Mouse (Mus musculus) heart, embryonic 15.5 days (tissue): ENCODE measurements around the gene Neurod1. TPM values are rescaled to one million over a fixed set of nuclear protein-coding genes. Genes with fewer than 3 reads are reported as not detected.

Source experiments
- ATAC-seq: fragments of 200-750 bp; cut with Nextera tagmentation; replicated peaks from 2 replicates; pipeline ENCODE4 v1.8.0; 2017; ENCODE audit warnings: low read depth, moderate TSS enrichment; ENCODE audit not compliant: insufficient number of reproducible peaks, insufficient read depth, low FRiP score
- H3K27ac ChIP-seq: fragments of 300-500 bp; sonication (generic); 2 replicates; pipeline ENCODE4 v1.5.1; 2015; ENCODE audit warnings: mild to moderate bottlenecking, inconsistent platforms
- H3K27me3 ChIP-seq: fragments of 300-500 bp; sonication (generic); 2 replicates; pipeline ENCODE4 v1.6.1; 2015; ENCODE audit warnings: inconsistent platforms
- H3K36me3 ChIP-seq: fragments of 300-500 bp; sonication (generic); 2 replicates; pipeline ENCODE4 v1.6.1; 2015; ENCODE audit warnings: mild to moderate bottlenecking, inconsistent platforms
- H3K4me1 ChIP-seq: fragments of 300-500 bp; sonication (generic); replicated peaks from 2 replicates; pipeline ENCODE4 v1.6.1; 2015; ENCODE audit warnings: inconsistent platforms
- H3K4me2 ChIP-seq: fragments of 300-500 bp; sonication (generic); 2 replicates; pipeline ENCODE4 v1.6.1; 2015; ENCODE audit warnings: inconsistent platforms, mild to moderate bottlenecking, moderate library complexity
- H3K4me3 ChIP-seq: fragments of 300-500 bp; sonication (generic); 2 replicates; pipeline ENCODE4 v1.5.1; 2015; ENCODE audit warnings: mild to moderate bottlenecking, inconsistent platforms
- H3K9ac ChIP-seq: fragments of 300-500 bp; sonication (generic); 2 replicates; pipeline ENCODE4 v1.6.1; 2015; ENCODE audit warnings: mild to moderate bottlenecking, inconsistent platforms
- H3K9me3 ChIP-seq: fragments of 300-500 bp; sonication (generic); replicated peaks from 2 replicates; pipeline ENCODE4 v1.6.1; 2016; ENCODE audit warnings: inconsistent platforms
- WGBS: fragments of 180-500 bp; shearing (Covaris S2); methylation state at CpG from one replicate; pipeline ENCODE4 v1.1.7; 2015; ENCODE audit warnings: mixed read lengths; 5-methylcytosine and 5-hydroxymethylcytosine counted together
- polyA plus RNA-seq: library from polyadenylated mRNA; unstranded; fragments of >200 nt; fragmentation: Nextera tagmentation; extraction: Ambion mirVana; gene quantifications from 2 replicates; pipeline ENCODE4 v1.2.1, GENCODE M21; 2015

Neurod1 gene
- 0.08 TPM in 1 of 2 replicates, not detected in the other for polyA plus RNA-seq

GRCm38 (mm10) chr2:79456575-79457349, at the start of gene Neurod1, which contains the start of gene Cerkl:
Neurod1 (minus strand) TSS chr2:79456751.
Cerkl (minus strand) TSS chr2:79456785.
- peaks cover 13% of the 10 kb centered on the region for H3K4me1 ChIP-seq
- ATAC-seq, result no peak
- H3K9ac ChIP-seq, result no peak within 1 kb of the TSS
- no peak within 1 kb of the TSS for H3K27ac ChIP-seq
- H3K4me3 ChIP-seq, result peak within 1 kb of the TSS; percentile 38
- H3K4me2 ChIP-seq, result peak within 1 kb of the TSS; percentile 58
- H3K27me3 ChIP-seq, result peaks cover 83% of the 10 kb centered on the region
- H3K36me3 ChIP-seq, result no peaks in the 10 kb centered on the region
- H3K9me3 ChIP-seq, result no peaks in the 10 kb centered on the region
- under 1% methylated on average over 42 of the region's 42 CpGs for WGBS

DNA sequence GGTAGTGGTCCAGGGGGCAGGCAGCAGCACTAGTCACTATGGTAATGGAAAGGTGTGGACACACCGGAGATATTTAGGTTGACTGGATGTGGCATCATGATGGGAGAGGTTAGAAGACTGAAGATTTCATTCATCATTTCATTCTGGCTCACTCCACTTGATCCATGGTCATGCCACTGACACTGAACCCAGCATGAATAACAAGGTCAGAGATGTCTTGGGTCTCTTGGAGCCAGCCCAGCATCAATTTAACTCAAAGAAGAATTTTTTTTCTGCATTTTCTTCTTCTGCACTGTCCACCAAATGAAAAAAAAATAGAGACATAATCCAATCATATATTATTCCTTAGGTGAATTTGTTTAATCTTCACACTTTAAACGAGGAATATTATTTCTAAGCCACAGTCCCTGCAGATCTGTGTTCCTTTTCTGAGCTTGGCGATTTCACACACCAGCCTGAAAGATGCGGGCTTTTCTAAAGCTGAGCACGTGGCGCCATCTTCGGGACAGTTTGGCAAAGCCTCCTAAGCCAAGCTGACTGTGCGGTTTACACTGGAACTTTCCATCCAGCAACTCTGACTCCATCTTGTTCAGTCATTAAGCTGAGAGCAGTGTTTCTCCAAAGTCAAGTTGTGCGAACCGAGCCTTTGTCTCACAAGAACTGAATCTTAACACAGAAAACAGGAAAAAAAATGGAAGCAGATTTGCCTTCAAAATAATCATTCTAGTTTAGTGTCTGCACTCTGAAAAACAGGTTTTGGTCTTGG, 42.6 kb upstream of the Neurod1 start:
- H3K9me3 ChIP-seq, result no peaks in the 10 kb centered on the region
- no peak overlapping the region for H3K4me2 ChIP-seq
- H3K4me3 ChIP-seq, result no peak overlapping the region
- no peaks in the 10 kb centered on the region for H3K27me3 ChIP-seq
- H3K9ac ChIP-seq, result no peak overlapping the region
- H3K27ac ChIP-seq, result no peak overlapping the region
- ATAC-seq, result no peak
- H3K4me1 ChIP-seq, result no peaks in the 10 kb centered on the region
- H3K36me3 ChIP-seq, result no peaks in the 10 kb centered on the region
- 23% methylated on average over 10 of the region's 10 CpGs for WGBS

GRCm38 (mm10) chr2:79485127-79485526, 28.6 kb upstream of the Neurod1 start:
- WGBS, result 57% methylated on average over 3 of the region's 3 CpGs
- no peak for ATAC-seq
- no peaks in the 10 kb centered on the region for H3K36me3 ChIP-seq
- no peak overlapping the region for H3K4me2 ChIP-seq
- H3K4me1 ChIP-seq, result no peaks in the 10 kb centered on the region
- no peak overlapping the region for H3K9ac ChIP-seq
- H3K4me3 ChIP-seq, result no peak overlapping the region
- H3K27me3 ChIP-seq, result no peaks in the 10 kb centered on the region
- no peaks in the 10 kb centered on the region for H3K9me3 ChIP-seq
- no peak overlapping the region for H3K27ac ChIP-seq

- H3K4me1 ChIP-seq, result no peaks in the 10 kb centered on the region
- no peaks in the 10 kb centered on the region for H3K36me3 ChIP-seq
- H3K27ac ChIP-seq, result no peak overlapping the region
- no peak for ATAC-seq
- no peaks in the 10 kb centered on the region for H3K9me3 ChIP-seq
- 86% methylated on average over 2 of the region's 2 CpGs for WGBS
- H3K4me3 ChIP-seq, result no peak overlapping the region
- no peaks in the 10 kb centered on the region for H3K27me3 ChIP-seq
- no peak overlapping the region for H3K4me2 ChIP-seq
- H3K9ac ChIP-seq, result no peak overlapping the region
These were observed 26.0 kb upstream of the Neurod1 start for GRCm38 (mm10) chr2:79482511-79482910.

DNA sequence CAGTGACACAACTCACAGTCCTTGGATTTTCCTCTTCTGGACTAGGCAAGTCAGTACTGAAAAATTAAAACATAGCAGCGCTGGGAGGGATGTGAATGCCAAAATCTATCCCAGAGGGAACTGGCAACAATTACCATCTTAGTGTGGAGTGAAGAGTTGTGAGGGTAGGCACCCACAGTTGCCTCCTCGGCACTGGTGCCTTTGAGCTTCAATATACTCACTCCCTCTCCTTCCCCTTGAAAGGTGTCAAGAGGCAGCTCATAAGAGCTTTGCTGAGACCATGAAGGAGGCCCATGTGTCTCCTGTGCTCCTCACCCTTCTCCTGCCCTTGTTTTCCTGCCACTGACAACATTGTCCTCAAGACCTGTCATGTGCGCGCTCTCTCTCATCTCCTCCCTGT, 5.9 kb upstream of the Neurod1 start:
- Histone ChIP-seq H3K9ac (no peak overlapping the region), H3K36me3 (no peaks in the 10 kb centered on the region), H3K4me3 (no peak overlapping the region), H3K4me2 (no peak overlapping the region), H3K27me3 (peaks cover 47% of the 10 kb centered on the region), H3K27ac (no peak overlapping the region), H3K9me3 (no peaks in the 10 kb centered on the region), H3K4me1 (no peaks in the 10 kb centered on the region)
- no peak for ATAC-seq
- WGBS, result 74% methylated on average over 4 of the region's 4 CpGs

DNA sequence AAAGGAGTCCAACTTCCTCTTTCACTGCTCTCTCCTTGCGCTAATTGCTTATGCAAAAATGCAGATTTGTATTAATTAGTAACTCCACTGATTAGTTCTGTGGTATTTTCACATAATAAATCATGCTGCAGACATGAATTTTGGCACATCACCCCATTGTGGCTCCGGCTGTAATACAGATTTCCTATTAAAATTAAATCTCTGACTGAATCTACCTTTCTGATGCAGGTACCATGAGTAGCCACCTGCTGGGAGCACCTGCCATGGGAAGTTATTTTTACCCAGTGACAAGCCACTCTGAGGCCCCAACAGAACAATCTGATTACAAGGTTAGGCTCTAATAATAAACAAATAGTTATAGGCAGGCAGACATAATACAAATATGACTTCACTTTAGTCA, 5.3 kb upstream of the Neurod1 start:
- H3K4me2 ChIP-seq, result no peak overlapping the region
- 79% methylated on average over 2 of the region's 2 CpGs for WGBS
- no peaks in the 10 kb centered on the region for H3K36me3 ChIP-seq
- H3K4me1 ChIP-seq, result 0 out of 2 replicates have a peak, but pooled peaks cover under 1% of the 10 kb centered on the region
- no peak overlapping the region for H3K4me3 ChIP-seq
- no peak for ATAC-seq
- no peaks in the 10 kb centered on the region for H3K9me3 ChIP-seq
- no peak overlapping the region for H3K9ac ChIP-seq
- no peak overlapping the region for H3K27ac ChIP-seq
- peaks cover 52% of the 10 kb centered on the region for H3K27me3 ChIP-seq

DNA sequence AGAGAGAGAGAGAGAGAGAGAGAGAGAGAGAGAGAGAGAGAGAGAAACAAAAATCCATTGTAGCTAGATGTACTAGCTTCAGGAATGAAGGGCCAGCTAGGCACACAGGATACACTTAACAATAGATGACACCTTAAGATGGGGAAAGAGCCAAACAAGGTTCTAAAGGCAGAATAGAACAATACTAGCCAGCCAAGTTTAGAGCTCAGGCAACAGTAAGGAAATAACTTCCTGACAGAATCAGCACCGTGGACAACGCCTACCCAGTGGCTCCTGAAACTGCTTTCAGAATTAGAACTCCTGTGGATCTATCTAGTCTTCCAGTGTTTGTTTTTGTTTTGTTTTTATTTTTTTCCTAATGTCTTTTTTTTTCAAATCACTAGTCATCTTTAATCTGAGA, 4.0 kb upstream of the Neurod1 start:
- Histone ChIP-seq H3K9ac (no peak overlapping the region), H3K36me3 (no peaks in the 10 kb centered on the region), H3K4me1 (peaks cover 6% of the 10 kb centered on the region; the same call in 1 of the 2 replicates), H3K27me3 (peaks cover 65% of the 10 kb centered on the region), H3K9me3 (no peaks in the 10 kb centered on the region), H3K27ac (no peak overlapping the region), H3K4me3 (no peak overlapping the region), H3K4me2 (no peak overlapping the region)
- 2% methylated on average over 2 of the region's 2 CpGs for WGBS
- no peak for ATAC-seq

DNA sequence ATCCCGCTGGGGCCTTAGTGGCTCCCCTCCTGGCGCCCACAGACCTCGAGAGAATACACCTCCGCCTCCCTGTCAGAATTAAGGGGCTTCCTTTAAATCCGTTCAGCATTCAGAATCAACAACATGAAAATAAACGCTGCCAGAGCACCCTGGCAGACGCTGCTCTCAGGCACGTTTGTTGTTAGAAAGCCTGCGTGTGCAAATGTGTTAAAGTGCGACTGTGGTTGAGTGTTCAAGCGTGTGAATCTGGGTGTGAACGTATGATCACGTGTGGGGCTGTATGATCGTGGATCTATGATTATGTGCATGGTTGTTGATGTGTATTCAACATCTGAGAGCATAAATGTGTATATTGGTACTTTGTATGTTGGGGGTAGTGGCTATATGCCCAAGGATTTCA, 3.6 kb upstream of the Neurod1 start:
- Histone ChIP-seq H3K36me3 (no peaks in the 10 kb centered on the region), H3K27ac (no peak overlapping the region), H3K4me3 (no peak overlapping the region), H3K4me2 (no peak overlapping the region), H3K27me3 (peaks cover 70% of the 10 kb centered on the region), H3K9me3 (no peaks in the 10 kb centered on the region), H3K4me1 (peaks cover 6% of the 10 kb centered on the region; the same call in 1 of the 2 replicates), H3K9ac (no peak overlapping the region)
- ATAC-seq, result no peak
- WGBS, result 7% methylated on average over 14 of the region's 14 CpGs

DNA sequence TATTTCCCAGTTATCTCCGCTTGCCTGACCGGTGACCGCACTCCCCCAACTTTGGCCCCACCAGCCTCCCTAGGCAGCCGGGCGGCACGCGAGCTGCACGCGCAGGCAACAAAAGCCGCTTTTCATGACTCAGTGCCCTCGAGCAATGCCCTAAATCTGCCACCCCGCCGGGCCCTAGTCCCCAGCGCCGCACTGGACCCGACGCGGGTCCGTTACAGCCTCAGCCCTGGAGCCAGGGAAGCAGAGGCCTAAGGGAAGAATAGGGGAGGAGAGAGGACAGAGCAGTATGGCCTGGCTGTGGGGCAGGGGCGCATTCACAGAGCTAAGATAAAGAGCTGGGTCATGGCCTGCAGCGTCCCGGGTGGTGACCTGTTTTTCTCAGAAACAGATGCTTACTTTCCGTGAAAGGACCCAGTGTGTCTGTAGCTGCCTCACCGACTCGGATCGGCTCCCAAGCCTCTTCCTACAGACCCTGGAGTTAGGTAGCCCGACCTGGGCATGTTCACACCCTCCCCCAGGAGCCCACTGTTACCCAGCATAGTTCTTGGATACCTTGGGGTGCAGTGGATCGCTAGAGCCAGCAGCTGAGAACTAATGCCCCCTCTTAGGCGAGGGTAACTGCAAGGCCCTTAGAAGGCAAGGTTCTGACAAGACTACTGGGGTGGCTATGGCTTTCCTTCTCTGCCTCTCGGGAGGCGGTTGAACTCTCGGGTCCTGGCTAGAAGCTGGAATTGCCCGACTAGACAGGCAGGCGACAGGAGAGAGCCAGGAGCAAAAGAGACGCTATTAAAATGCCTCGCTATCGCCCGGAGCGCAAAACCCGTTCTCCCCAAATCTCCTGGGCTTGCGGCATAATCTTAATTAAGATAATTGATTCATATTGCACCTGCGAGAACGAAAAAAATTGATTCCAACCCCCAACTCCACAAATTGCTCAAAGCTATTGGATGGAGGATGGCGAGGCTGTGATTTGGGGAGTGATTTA, 2.8 kb upstream of the Neurod1 start:
- H3K36me3 ChIP-seq, result no peaks in the 10 kb centered on the region
- ATAC-seq, result no peak
- peaks cover 7% of the 10 kb centered on the region for H3K4me1 ChIP-seq
- no peak overlapping the region for H3K27ac ChIP-seq
- peaks cover 77% of the 10 kb centered on the region for H3K27me3 ChIP-seq
- no peak overlapping the region for H3K4me2 ChIP-seq
- WGBS, result 2% methylated on average over 44 of the region's 44 CpGs
- H3K9me3 ChIP-seq, result no peaks in the 10 kb centered on the region
- no peak overlapping the region for H3K9ac ChIP-seq
- H3K4me3 ChIP-seq, result no peak overlapping the region

GRCm38 (mm10) chr2:79457932-79458331, 1.4 kb upstream of the Neurod1 start:
- H3K4me3 ChIP-seq, result no peak overlapping the region
- no peak overlapping the region for H3K4me2 ChIP-seq
- no peak overlapping the region for H3K27ac ChIP-seq
- H3K9ac ChIP-seq, result no peak overlapping the region
- 18% methylated on average over 3 of the region's 3 CpGs for WGBS
- no peak for ATAC-seq
- peaks cover 85% of the 10 kb centered on the region for H3K27me3 ChIP-seq
- H3K9me3 ChIP-seq, result no peaks in the 10 kb centered on the region
- peaks cover 13% of the 10 kb centered on the region for H3K4me1 ChIP-seq
- H3K36me3 ChIP-seq, result no peaks in the 10 kb centered on the region

GRCm38 (mm10) chr2:79457434-79457833, 883 bp upstream of the Neurod1 start:
- 60% methylated on average over 3 of the region's 3 CpGs for whole genome bisulfite sequencing
- Histone ChIP-seq H3K27ac (no peak overlapping the region), H3K4me1 (peaks cover 13% of the 10 kb centered on the region), H3K27me3 (peaks cover 85% of the 10 kb centered on the region), H3K4me3 (no peak overlapping the region), H3K4me2 (no peak overlapping the region), H3K36me3 (no peaks in the 10 kb centered on the region), H3K9me3 (no peaks in the 10 kb centered on the region), H3K9ac (no peak overlapping the region)
- no peak for ATAC-seq
